Mouse (Mus musculus) granulocyte monocyte progenitor cell, adult 5-6 weeks (primary cell): ENCODE data around the gene Smg1. TPM values are rescaled to one million over a fixed set of nuclear protein-coding genes. Genes with fewer than 3 reads are reported as not detected.

Experiments
- ATAC-seq: replicated peaks from 2 replicates; pipeline ENCODE4 v1.8.0; 2016; ENCODE audit warnings: mild to moderate bottlenecking, moderate TSS enrichment, inconsistent platforms; ENCODE audit not compliant: poor library complexity, severe bottlenecking
- total RNA-seq, 2 experiments: library from RNA; stranded (forward) in 1 of 2; stranded (reverse) in 1 of 2; fragments of 200-712, 200-1000 nt in 1 of 2; fragments of >200 nt in 1 of 2; fragmentation: Nextera tagmentation in 1 of 2; gene quantifications; 2 replicates each; pipeline ENCODE4 v1.2.3; 2014 to 2017

Smg1 gene
- total RNA-seq, 2 experiments from 2014 or later, result 37.3 to 70.6 TPM

- no peak for ATAC-seq
These were observed 87.0 kb downstream of the Smg1 start for GRCm38 (mm10) chr7:118156461-118156860.

- 0 out of 2 replicates have a peak, but pooled peaks have one; percentile 12 for ATAC-seq
These were observed 89.3 kb downstream of the Smg1 start for GRCm38 (mm10) chr7:118154150-118154549.

GRCm38 (mm10) chr7:118143602-118144001 lies 99.9 kb downstream of the Smg1 start:
- no peak for ATAC-seq

GRCm38 (mm10) chr7:118143123-118143522 lies 100.3 kb downstream of the Smg1 start:
- ATAC-seq, result no peak

GRCm38 (mm10) chr7:118141271-118141670 lies 102.2 kb downstream of the Smg1 start:
- ATAC-seq, result no peak

GRCm38 (mm10) chr7:118135128-118135527 lies 108.3 kb downstream of the Smg1 start:
- ATAC-seq, result no peak

GRCm38 (mm10) chr7:118129430-118130041 lies 113.9 kb downstream of the Smg1 start, which contains the start of gene Arl6ip1:
Gene Arl6ip1 (minus strand): TSS chr7:118129662.
- peak; percentile 93 for ATAC-seq

GRCm38 (mm10) chr7:118128925-118129429 lies 114.5 kb downstream of the Smg1 start:
- peak; percentile 72 for ATAC-seq

GRCm38 (mm10) chr7:118126219-118126875 lies 117.1 kb downstream of the Smg1 start:
- ATAC-seq, result no peak

- ATAC-seq, result no peak
These were observed 117.7 kb downstream of the Smg1 start for GRCm38 (mm10) chr7:118125736-118126135.

GRCm38 (mm10) chr7:118123512-118124411 lies 119.7 kb downstream of the Smg1 start:
- no peak for ATAC-seq

- no peak for ATAC-seq
These were observed 121.2 kb downstream of the Smg1 start for GRCm38 (mm10) chr7:118122235-118122634.

GRCm38 (mm10) chr7:118120654-118121053 lies 122.8 kb downstream of the Smg1 start:
- no peak for ATAC-seq

GRCm38 (mm10) chr7:118119946-118120345 lies 123.5 kb downstream of the Smg1 start:
- ATAC-seq, result no peak

GRCm38 (mm10) chr7:118119142-118119541 lies 124.3 kb downstream of the Smg1 start:
- no peak for ATAC-seq

GRCm38 (mm10) chr7:118118426-118118825 lies 125.0 kb downstream of the Smg1 start:
- ATAC-seq, result no peak

- peak; percentile 31 for ATAC-seq
These were observed 125.8 kb downstream of the Smg1 start for GRCm38 (mm10) chr7:118117539-118118210.

GRCm38 (mm10) chr7:118116787-118117538 lies 126.5 kb downstream of the Smg1 start:
- no peak for ATAC-seq

GRCm38 (mm10) chr7:118115877-118116568 lies 127.4 kb downstream of the Smg1 start, which contains the start of gene Rps15a:
Gene Rps15a (minus strand): TSS chr7:118116188.
- ATAC-seq, result peak; percentile 73
